Mouse (Mus musculus) limb, embryonic 14.5 days (tissue): ENCODE results near the gene Smpdl3b. TPM values are rescaled to one million over a fixed set of nuclear protein-coding genes. Genes with fewer than 3 reads are reported as not detected.

Experiments used
- ATAC-seq: fragments of 200-750 bp; cut with Nextera tagmentation; 2 replicates; pipeline ENCODE4 v1.8.0; 2017; ENCODE audit warnings: low read depth, moderate number of reproducible peaks, moderate TSS enrichment; ENCODE audit not compliant: low FRiP score
- DNase-seq: peaks from one replicate; pipeline ENCODE4 v3.0.0-alpha.2; 2015; ENCODE audit warnings: low spot score
- H3K27ac ChIP-seq: fragments of 300-500 bp; sonication (generic); replicated peaks from 2 replicates; pipeline ENCODE4 v1.5.1; 2014; ENCODE audit warnings: low read depth, mild to moderate bottlenecking, low read length, moderate library complexity, mixed read lengths
- H3K27me3 ChIP-seq: fragments of 300-500 bp; sonication (generic); 2 replicates; pipeline ENCODE4 v1.6.1; 2014; ENCODE audit warnings: low read length, mixed read lengths; ENCODE audit not compliant: control insufficient read depth, insufficient read depth
- H3K36me3 ChIP-seq: fragments of 300-500 bp; sonication (generic); 2 replicates; pipeline ENCODE4 v1.6.1; 2014; ENCODE audit warnings: mild to moderate bottlenecking, low read length, moderate library complexity, mixed read lengths; ENCODE audit not compliant: control insufficient read depth, insufficient read depth
- H3K4me1 ChIP-seq: fragments of 300-500 bp; sonication (generic); 2 replicates; pipeline ENCODE4 v1.6.1; 2014; ENCODE audit warnings: antibody characterized with exemption, low read length, mixed read lengths; ENCODE audit not compliant: control insufficient read depth, insufficient read depth
- H3K4me2 ChIP-seq: fragments of 300-500 bp; sonication (generic); replicated peaks from 2 replicates; pipeline ENCODE4 v1.6.1; 2014; ENCODE audit warnings: low read depth, mild to moderate bottlenecking, low read length, moderate library complexity; ENCODE audit not compliant: severe bottlenecking
- H3K4me3 ChIP-seq: fragments of 300-500 bp; sonication (generic); replicated peaks from 2 replicates; pipeline ENCODE4 v1.5.1; 2014; ENCODE audit warnings: low read length
- H3K9ac ChIP-seq: fragments of 300-500 bp; sonication (generic); 2 replicates; pipeline ENCODE4 v1.6.1; 2014; ENCODE audit warnings: mild to moderate bottlenecking, low read depth, low read length, moderate library complexity; ENCODE audit not compliant: severe bottlenecking
- H3K9me3 ChIP-seq: fragments of 300-500 bp; sonication (generic); 2 replicates; pipeline ENCODE4 v1.6.1; 2016; ENCODE audit warnings: low read length; ENCODE audit not compliant: control insufficient read depth
- POLR2A ChIP-seq: fragments of 200-500 bp; IDR thresholded peaks from 2 replicates; pipeline ENCODE4 v1.8.0; 2012; ENCODE audit warnings: inconsistent platforms, mild to moderate bottlenecking, moderate library complexity, borderline replicate concordance; ENCODE audit not compliant: insufficient read depth, insufficient read length; ENCODE audit errors: extremely low read depth
- WGBS: fragments of 180-500 bp; shearing (Covaris S2); extraction: QIAGEN DNeasy Blood & Tissue Kit; methylation state at CpG from one replicate; pipeline ENCODE4 v1.1.7; 2014; 5-methylcytosine and 5-hydroxymethylcytosine counted together
- polyA plus RNA-seq, 2 experiments: library from polyadenylated mRNA; depleted of rRNA in 1 of 2; stranded (reverse) in 1 of 2; unstranded in 1 of 2; fragments of >200 nt; fragmentation: Nextera tagmentation in 1 of 2; extraction: Ambion mirVana in 1 of 2; gene quantifications; 2 replicates each; pipeline versions ENCODE4 v1.2.1 to v1.2.3; 2012 to 2014

The Smpdl3b gene
- polyA plus RNA-seq, 2 experiments, result 7.1 to 8.0 TPM

DNA sequence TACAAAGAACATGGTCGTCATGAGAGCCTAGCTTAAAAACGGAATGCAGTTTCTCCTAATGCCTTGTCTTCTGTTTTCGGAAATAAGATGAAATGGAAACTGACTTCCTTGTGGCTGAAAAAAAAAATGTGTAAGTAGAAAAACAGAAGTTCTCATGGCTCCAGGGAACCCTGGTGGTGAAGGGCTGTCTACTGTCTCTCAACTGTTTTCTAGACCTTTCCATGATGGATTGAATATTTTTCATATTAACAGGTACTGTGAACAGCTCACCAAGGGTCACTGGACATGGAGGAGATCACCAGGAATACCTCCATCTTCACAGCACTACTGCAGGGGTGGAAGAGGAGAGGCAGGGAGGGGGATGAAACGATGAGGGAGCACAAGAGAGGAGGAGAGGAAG lies 41.0 kb upstream of the Smpdl3b start:
- Histone ChIP-seq H3K9me3 (no peaks in the 10 kb centered on the region), H3K27ac (no peak overlapping the region), H3K27me3 (peaks cover 12% of the 10 kb centered on the region), H3K36me3 (no peaks in the 10 kb centered on the region), H3K4me3 (no peak overlapping the region), H3K4me2 (no peak overlapping the region), H3K9ac (no peak overlapping the region), H3K4me1 (no peaks in the 10 kb centered on the region)
- TF ChIP-seq POLR2A, result no peak
- 71% methylated on average over 4 of the region's 4 CpGs for WGBS
- DNase-seq, result no peak
- ATAC-seq, result no peak

DNA sequence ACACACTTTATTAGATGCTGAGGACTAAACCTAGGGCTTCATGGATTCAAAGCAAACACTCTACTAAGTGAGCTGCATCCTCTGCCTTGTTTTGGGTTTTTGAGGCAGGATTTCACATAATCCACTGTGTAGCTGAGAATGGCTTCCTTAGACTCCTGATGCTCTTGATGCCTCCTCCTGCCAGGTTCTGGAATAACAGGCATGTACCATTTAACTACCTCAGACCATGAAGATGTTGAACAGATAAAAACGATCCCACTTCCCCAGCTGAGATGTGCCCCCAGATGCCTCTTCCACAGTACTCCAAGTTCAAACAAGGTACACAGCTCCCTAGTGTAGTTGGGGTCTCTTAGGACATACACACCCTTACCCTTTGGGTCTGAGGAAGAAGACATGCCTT lies 40.4 kb upstream of the Smpdl3b start:
- WGBS, result 79% methylated on average over 1 of the region's 1 CpGs
- Histone ChIP-seq H3K4me1 (no peaks in the 10 kb centered on the region), H3K9ac (no peak overlapping the region), H3K27ac (no peak overlapping the region), H3K36me3 (no peaks in the 10 kb centered on the region), H3K4me2 (no peak overlapping the region), H3K9me3 (no peaks in the 10 kb centered on the region), H3K27me3 (peaks cover 12% of the 10 kb centered on the region), H3K4me3 (no peak overlapping the region)
- DNase-seq, result no peak
- no peak for TF ChIP-seq POLR2A
- ATAC-seq, result no peak

DNA sequence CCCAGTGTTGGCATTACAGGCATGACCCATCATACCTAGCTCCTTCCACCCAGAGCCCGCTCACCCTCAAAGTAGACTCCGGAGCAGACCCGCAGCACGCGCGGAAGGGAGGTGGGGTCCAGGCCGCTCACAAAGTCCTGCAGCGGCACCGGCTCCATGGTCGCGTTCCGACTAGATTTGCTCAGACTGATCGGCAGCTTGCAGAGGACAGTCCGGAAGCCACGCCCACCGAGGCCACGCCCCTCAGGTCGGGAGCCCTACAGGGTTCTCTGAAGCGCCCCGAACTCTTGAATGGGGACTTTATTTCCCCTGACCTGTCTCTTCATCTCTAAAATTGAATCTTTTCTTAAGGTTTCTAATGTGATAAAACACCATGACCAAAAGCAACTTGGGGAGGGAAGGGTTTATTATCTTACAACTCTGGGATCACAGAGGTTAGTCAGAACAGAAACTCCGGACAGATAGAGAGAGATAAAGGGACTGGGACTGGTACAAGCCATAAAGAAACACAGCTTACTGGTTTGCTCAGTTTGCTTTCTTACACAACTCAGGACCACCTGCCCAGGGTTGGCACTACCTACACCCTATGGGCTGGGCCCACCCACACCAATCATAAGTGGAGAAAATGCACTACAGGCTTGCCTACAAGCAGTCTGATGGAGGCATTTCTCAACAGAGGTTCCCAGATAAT lies 39.3 kb upstream of the Smpdl3b start, which contains the start of gene Themis2:
Gene Themis2 (minus strand): TSS at position 192 of the 691 bp plus-strand sequence.
- H3K36me3 ChIP-seq, result no peaks in the 10 kb centered on the region
- H3K9ac ChIP-seq, result peak within 1 kb of the TSS; percentile 5; the same call in 1 of the 2 replicates
- H3K9me3 ChIP-seq, result no peaks in the 10 kb centered on the region
- peak within 1 kb of the TSS; percentile 29 for H3K4me3 ChIP-seq
- peak within 1 kb of the TSS; percentile 49 for H3K4me2 ChIP-seq
- no peaks in the 10 kb centered on the region for H3K4me1 ChIP-seq
- H3K27me3 ChIP-seq, result peaks cover 12% of the 10 kb centered on the region
- no peak for TF ChIP-seq POLR2A
- ATAC-seq, result no peak
- peak; percentile 18 for DNase-seq
- no peak within 1 kb of the TSS for H3K27ac ChIP-seq
- WGBS, result 2% methylated on average over 21 of the region's 21 CpGs

DNA sequence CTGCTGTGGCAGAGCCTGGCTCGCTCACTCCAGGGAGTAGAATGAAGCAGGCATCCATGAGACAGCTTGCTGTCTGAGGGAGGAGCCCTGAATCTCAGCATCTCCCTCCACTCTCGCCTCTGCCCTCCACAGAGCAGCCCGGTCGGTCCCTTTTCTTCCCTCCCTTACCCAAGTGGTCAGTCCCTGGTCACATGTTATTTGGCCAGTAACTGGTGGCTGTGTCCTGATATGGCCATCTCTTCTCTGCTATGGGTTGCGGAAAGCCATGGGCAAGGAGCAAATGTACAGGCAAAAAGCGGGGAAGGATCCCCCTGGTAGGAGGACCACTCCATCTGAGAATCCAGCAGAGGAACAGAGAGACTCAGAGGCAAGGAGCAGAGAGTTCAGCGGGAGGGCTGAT lies 38.1 kb upstream of the Smpdl3b start:
- H3K9me3 ChIP-seq, result no peaks in the 10 kb centered on the region
- H3K9ac ChIP-seq, result no peak overlapping the region
- ATAC-seq, result no peak
- WGBS, result 59% methylated on average over 7 of the region's 7 CpGs
- H3K36me3 ChIP-seq, result no peaks in the 10 kb centered on the region
- no peak for DNase-seq
- H3K4me2 ChIP-seq, result no peak overlapping the region
- peaks cover 12% of the 10 kb centered on the region for H3K27me3 ChIP-seq
- H3K4me1 ChIP-seq, result no peaks in the 10 kb centered on the region
- H3K27ac ChIP-seq, result no peak overlapping the region
- no peak for TF ChIP-seq POLR2A
- H3K4me3 ChIP-seq, result no peak overlapping the region

DNA sequence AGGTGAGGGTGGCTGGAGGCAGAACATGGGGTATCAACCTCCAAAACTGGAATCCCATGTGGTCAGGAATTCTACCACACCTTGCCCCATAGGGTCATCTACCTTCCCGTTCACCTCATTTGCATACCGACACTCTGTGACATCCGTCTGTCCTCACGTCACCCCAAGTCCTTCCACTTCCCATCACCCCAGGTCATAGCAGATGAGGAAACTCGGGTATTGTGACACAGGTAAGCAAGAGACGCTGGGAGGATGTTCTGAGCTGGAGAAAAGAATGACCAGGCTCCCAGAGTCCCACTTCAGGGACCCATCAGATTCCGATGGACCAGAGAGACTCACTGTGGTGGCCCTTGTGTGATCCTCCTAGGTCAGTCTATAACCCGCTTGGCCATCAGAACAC lies 37.7 kb upstream of the Smpdl3b start:
- H3K9ac ChIP-seq, result no peak overlapping the region
- 66% methylated on average over 8 of the region's 8 CpGs for WGBS
- no peak overlapping the region for H3K4me3 ChIP-seq
- H3K27ac ChIP-seq, result no peak overlapping the region
- DNase-seq, result no peak
- no peaks in the 10 kb centered on the region for H3K4me1 ChIP-seq
- H3K36me3 ChIP-seq, result no peaks in the 10 kb centered on the region
- TF ChIP-seq POLR2A, result no peak
- no peak for ATAC-seq
- H3K27me3 ChIP-seq, result peaks cover 12% of the 10 kb centered on the region
- no peak overlapping the region for H3K4me2 ChIP-seq
- H3K9me3 ChIP-seq, result no peaks in the 10 kb centered on the region
